Mouse (Mus musculus) cortical plate, adult 2 months (tissue): ENCODE data around the gene Gm11634.

ENCODE experiments used
- CTCF ChIP-seq: fragments of 200-500 bp; IDR thresholded peaks from 2 replicates; pipeline ENCODE4 v1.5.1; 2011; ENCODE audit warnings: mild to moderate bottlenecking, control low read depth, low read length; ENCODE audit not compliant: insufficient read depth; ENCODE audit errors: extremely low read depth
- POLR2A ChIP-seq: fragments of 200-500 bp; IDR thresholded peaks from 2 replicates; pipeline ENCODE4 v1.6.1; 2011; ENCODE audit warnings: mild to moderate bottlenecking, low read length, control low read depth; ENCODE audit not compliant: insufficient read depth; ENCODE audit errors: extremely low read depth

- no peak for TF ChIP-seq CTCF
- no peak for TF ChIP-seq POLR2A
These were observed 54.9 kb downstream of the Gm11634 start for GRCm38 (mm10) chr11:101544132-101544531.
